Mouse (Mus musculus) hindbrain, embryonic 11.5 days (tissue): ENCODE data around the gene Oasl1. TPM values are rescaled to one million over a fixed set of nuclear protein-coding genes. Genes with fewer than 3 reads are reported as not detected.

Experiments used
- ATAC-seq: fragments of 200-750 bp; cut with Nextera tagmentation; 2 replicates; pipeline ENCODE4 v1.8.0; 2017; ENCODE audit warnings: mild to moderate bottlenecking, moderate TSS enrichment, moderate library complexity; ENCODE audit not compliant: low FRiP score
- DNase-seq: peaks from one replicate; pipeline ENCODE4 v3.0.0-alpha.2; 2015; ENCODE audit warnings: low spot score
- H3K27ac ChIP-seq: fragments of 300-500 bp; sonication (generic); 2 replicates; pipeline ENCODE4 v1.5.1; 2014; ENCODE audit warnings: mild to moderate bottlenecking, low read depth, low read length
- H3K27me3 ChIP-seq: fragments of 300-500 bp; sonication (generic); 2 replicates; pipeline ENCODE4 v1.6.1; 2014; ENCODE audit warnings: mild to moderate bottlenecking, low read length, moderate library complexity, mixed read lengths; ENCODE audit not compliant: control insufficient read depth, insufficient read depth
- H3K36me3 ChIP-seq: fragments of 300-500 bp; sonication (generic); 2 replicates; pipeline ENCODE4 v1.6.1; 2014; ENCODE audit warnings: mild to moderate bottlenecking, low read length, moderate library complexity, mixed read lengths; ENCODE audit not compliant: control insufficient read depth, insufficient read depth
- H3K4me1 ChIP-seq: fragments of 300-500 bp; sonication (generic); replicated peaks from 2 replicates; pipeline ENCODE4 v1.6.1; 2014; ENCODE audit warnings: low read length, mixed read lengths; ENCODE audit not compliant: control insufficient read depth, insufficient read depth
- H3K4me2 ChIP-seq: fragments of 300-500 bp; sonication (generic); replicated peaks from 2 replicates; pipeline ENCODE4 v1.6.1; 2014; ENCODE audit warnings: mild to moderate bottlenecking, low read depth, low read length
- H3K4me3 ChIP-seq: fragments of 300-500 bp; sonication (generic); 2 replicates; pipeline ENCODE4 v1.5.1; 2014; ENCODE audit warnings: low read depth, low read length
- H3K9ac ChIP-seq: fragments of 300-500 bp; sonication (generic); 2 replicates; pipeline ENCODE4 v1.6.1; 2014; ENCODE audit warnings: low read depth, low read length
- H3K9me3 ChIP-seq: fragments of 300-500 bp; sonication (generic); 2 replicates; pipeline ENCODE4 v1.6.1; 2016; ENCODE audit warnings: low read length; ENCODE audit not compliant: control insufficient read depth
- WGBS: fragments of 180-500 bp; shearing (Covaris S2); extraction: QIAGEN DNeasy Blood & Tissue Kit; methylation state at CpG from one replicate; pipeline ENCODE4 v1.1.7; 2014; 5-methylcytosine and 5-hydroxymethylcytosine counted together
- polyA plus RNA-seq: library from polyadenylated mRNA; unstranded; fragments of >200 nt; fragmentation: Nextera tagmentation; extraction: Ambion mirVana; gene quantifications from 2 replicates; pipeline ENCODE4 v1.2.1, GENCODE M21; 2014

Oasl1 gene
- polyA plus RNA-seq, 1 experiment from 2014 or later, result 0.25 TPM

- Histone ChIP-seq H3K4me2 (peak overlapping the region; percentile 58), H3K27ac (no peak overlapping the region), H3K36me3 (no peaks in the 10 kb centered on the region), H3K27me3 (no peaks in the 10 kb centered on the region), H3K4me3 (peak overlapping the region; percentile 6; the same call in 1 of the 2 replicates), H3K9me3 (no peaks in the 10 kb centered on the region), H3K4me1 (no peaks in the 10 kb centered on the region), H3K9ac (0 out of 2 replicates have a peak overlapping the region, but pooled peaks have one; percentile 2)
- no peak for DNase-seq
- no peak for ATAC-seq
- 34% methylated on average over 16 of the region's 16 CpGs for whole genome bisulfite sequencing
These were observed 57.2 kb downstream of the Oasl1 start for GRCm38 (mm10) chr5:114980122-114980748.

- Histone ChIP-seq H3K36me3 (no peaks in the 10 kb centered on the region), H3K4me3 (no peak overlapping the region), H3K27me3 (no peaks in the 10 kb centered on the region), H3K27ac (no peak overlapping the region), H3K9ac (no peak overlapping the region), H3K4me1 (no peaks in the 10 kb centered on the region), H3K4me2 (no peak overlapping the region), H3K9me3 (no peaks in the 10 kb centered on the region)
- WGBS, result 50% methylated on average over 15 of the region's 15 CpGs
- no peak for ATAC-seq
- DNase-seq, result no peak
These were observed 59.0 kb downstream of the Oasl1 start for GRCm38 (mm10) chr5:114982001-114982400.

- H3K4me2 ChIP-seq, result no peak overlapping the region
- ATAC-seq (no peak), DNase-seq (no peak)
These were observed 62.0 kb downstream of the Oasl1 start for GRCm38 (mm10) chr5:114985074-114985473.

More at GRCm38 (mm10) chr5:114985074-114985473, 62.0 kb downstream of the Oasl1 start:
- Histone ChIP-seq H3K36me3 (no peaks in the 10 kb centered on the region), H3K9me3 (no peaks in the 10 kb centered on the region), H3K4me1 (no peaks in the 10 kb centered on the region), H3K4me3 (no peak overlapping the region), H3K27ac (no peak overlapping the region), H3K9ac (no peak overlapping the region), H3K27me3 (no peaks in the 10 kb centered on the region)

Other genes with a start within 250 kb of the Oasl1 start
- 62.6 and 64.4 TPM in 2 replicates for gene Gltp, start 232.3 kb upstream of the Oasl1 start, polyA plus RNA-seq
- 13.3 and 15.8 TPM in 2 replicates for gene Tchp, start 215.5 kb upstream of the Oasl1 start, polyA plus RNA-seq
- 71.0 and 71.7 TPM in 2 replicates for gene Ankrd13a, start 148.6 kb upstream of the Oasl1 start, polyA plus RNA-seq
- gene Git2, start 147.7 kb upstream of the Oasl1 start, polyA plus RNA-seq, result 36.3 and 42.2 TPM in 2 replicates
- gene 1500011B03Rik, start 99.8 kb upstream of the Oasl1 start, polyA plus RNA-seq, result 163 and 167 TPM in 2 replicates
- gene 4930519G04Rik, start 69.6 kb upstream of the Oasl1 start, polyA plus RNA-seq, result not detected in 2 replicates
- gene Gm9936, start 64.6 kb upstream of the Oasl1 start, polyA plus RNA-seq, result 0.40 and 0.69 TPM in 2 replicates
- gene Oasl2, start 26.3 kb upstream of the Oasl1 start, polyA plus RNA-seq, result 0.92 and 1.5 TPM in 2 replicates
- gene 2210016L21Rik, start 18.9 kb downstream of the Oasl1 start, polyA plus RNA-seq, result 48.1 and 57.4 TPM in 2 replicates
- 0.04 TPM in 1 of 2 replicates, not detected in the other for gene Hnf1a, start 47.9 kb downstream of the Oasl1 start, polyA plus RNA-seq
- gene Sppl3, start 87.9 kb downstream of the Oasl1 start, polyA plus RNA-seq, result 21.0 and 22.4 TPM in 2 replicates
- gene Gm10401, start 175.1 kb downstream of the Oasl1 start, polyA plus RNA-seq, result 24.9 and 34.4 TPM in 2 replicates
- gene Acads, start 196.1 kb downstream of the Oasl1 start, polyA plus RNA-seq, result 22.9 and 30.8 TPM in 2 replicates
- gene Unc119b, start 211.7 kb downstream of the Oasl1 start, polyA plus RNA-seq, result 46.8 and 57.2 TPM in 2 replicates
- gene Mlec, start 234.9 kb downstream of the Oasl1 start, polyA plus RNA-seq, result 41.2 and 44.1 TPM in 2 replicates